Mouse (Mus musculus) stomach, postnatal 0 days (tissue): ENCODE results near the gene Fabp6.

Experiments
- CTCF ChIP-seq: IDR thresholded peaks from 2 replicates; pipeline ENCODE4 v1.5.1; 2016; ENCODE audit warnings: antibody characterized with exemption, low read depth, mild to moderate bottlenecking, moderate library complexity
- EP300 ChIP-seq: optimal IDR thresholded peaks from 2 replicates; pipeline ENCODE3; 2016; ENCODE audit warnings: antibody characterized with exemption

GRCm38 (mm10) chr11:43569188-43569587 is 32.2 kb downstream of the Fabp6 start:
- TF ChIP-seq CTCF: no peak
- no peak for TF ChIP-seq EP300
